Mouse (Mus musculus): ENCODE results near the gene Micu1. TPM values are rescaled to one million over a fixed set of nuclear protein-coding genes. Genes with fewer than 3 reads are reported as not detected.
"Not testable (repeated sequence)": the region's sequence is repeated elsewhere in the genome, so short reads cannot be mapped to it uniquely, and the experiment has no call there.

The Micu1 gene
- 10 to 100 TPM; 59.2 to 67.9 TPM for total RNA-seq (2021)
- long read RNA-seq, experiment 1, transcript Micu1-204 (12 exons, 2,442 nt): major isoform, 116 of 128 reads
- long read RNA-seq, experiment 1, partial matches to known transcripts: 2 of 128 reads
- long read RNA-seq, experiment 1, other reads (novel, unspliced or antisense): 7 of 128 reads
- long read RNA-seq, experiment 2, transcript Micu1-204 (12 exons, 2,442 nt): major isoform, 200 of 227 reads
- long read RNA-seq, experiment 2, partial matches to known transcripts: 14 of 227 reads
- long read RNA-seq, experiment 2, other reads (novel, unspliced or antisense): 10 of 227 reads

DNA sequence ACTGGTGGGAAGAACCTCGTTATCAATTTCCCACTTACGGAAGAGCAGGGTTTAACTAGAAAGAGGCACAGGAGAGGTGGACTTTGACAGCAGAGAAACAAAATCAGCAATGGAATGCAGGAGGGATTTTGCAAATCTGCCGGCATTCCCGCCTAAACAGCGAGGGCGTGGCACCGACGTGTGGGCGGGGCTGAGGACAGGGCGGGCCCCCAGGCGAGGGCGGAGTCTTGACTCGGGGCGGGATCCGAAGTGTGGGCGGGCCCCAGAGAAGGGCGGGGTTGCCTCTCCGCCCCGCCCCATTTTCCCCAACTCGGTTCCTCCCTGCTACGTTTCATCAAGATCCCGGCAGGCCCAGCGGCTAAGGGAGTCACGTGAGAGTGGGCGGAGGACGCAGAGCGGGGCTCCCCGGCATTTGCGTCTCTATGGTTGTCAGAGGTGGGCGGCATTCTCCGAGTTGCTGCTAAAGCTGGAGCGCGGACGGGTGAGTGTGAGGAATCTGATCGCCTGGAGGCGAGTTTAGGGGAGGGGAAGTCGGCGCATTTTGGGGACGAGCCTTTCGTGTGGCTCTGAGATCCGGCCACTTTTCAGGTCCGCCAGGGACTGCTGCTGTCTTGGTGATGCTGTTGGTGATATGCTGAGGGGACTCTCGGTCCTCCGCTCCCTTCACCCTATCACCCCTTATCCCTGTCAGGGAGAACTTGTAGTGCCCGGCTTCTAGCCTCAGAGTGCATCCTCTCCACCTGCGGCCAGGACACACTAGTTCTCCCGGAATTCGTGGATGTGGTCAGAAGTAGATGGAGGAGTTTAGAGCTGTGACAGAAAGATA, at the start of gene Micu1:
Micu1 (plus strand) TSS at position 271 of the 826 bp plus-strand sequence.
- DNase-seq (ENCODE audit: low spot score in 2 of 2): peak; percentile 96

DNA sequence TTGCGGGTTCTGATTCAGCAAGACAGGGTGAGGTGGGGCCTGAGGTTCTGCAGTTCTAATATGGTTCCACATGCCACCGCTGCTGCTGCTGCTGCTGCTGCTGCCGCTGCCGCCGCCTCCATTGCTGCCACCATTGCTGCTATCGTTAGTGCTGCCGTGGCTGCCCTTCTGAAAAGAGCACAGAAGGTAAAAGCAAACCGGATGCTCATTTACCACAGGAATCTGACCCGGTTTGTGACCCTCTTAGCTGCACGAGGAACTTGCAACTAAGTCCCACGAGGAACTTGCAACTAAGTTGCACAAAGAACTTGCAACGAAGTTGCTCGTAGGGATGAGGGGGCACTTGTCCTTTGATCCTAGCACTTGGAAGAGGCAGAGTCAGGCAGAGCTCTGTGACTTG, 45.5 kb upstream of the Micu1 start:
- DNase-seq (ENCODE audit: low spot score in 2 of 2): no peak

- no peak for DNase-seq (ENCODE audit: low spot score in 2 of 2)
These were observed 37.5 kb upstream of the Micu1 start for GRCm38 (mm10) chr10:59664765-59665164.

- DNase-seq (ENCODE audit: low spot score in 2 of 2): no peak
These were observed 36.6 kb upstream of the Micu1 start for GRCm38 (mm10) chr10:59665503-59666291.

DNA sequence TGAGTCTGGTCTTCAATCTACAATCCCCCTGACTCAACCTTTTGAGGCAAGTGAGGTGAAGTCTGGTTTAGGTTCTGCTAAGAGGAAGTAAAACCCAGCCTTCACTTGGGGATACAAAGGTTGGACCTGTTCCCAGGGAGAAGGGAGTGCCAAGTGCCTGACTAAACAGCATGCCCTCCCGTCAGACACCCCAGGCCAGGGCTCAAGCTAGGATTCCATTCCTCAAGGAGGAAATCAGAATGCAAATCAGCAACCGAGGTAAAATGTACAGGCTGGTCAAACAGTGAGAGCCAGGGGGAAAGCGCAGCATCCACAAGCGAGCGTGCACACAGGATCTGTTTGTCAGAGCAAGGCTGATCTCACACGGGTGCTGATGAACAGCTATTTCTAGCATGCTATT, 34.9 kb upstream of the Micu1 start:
- no peak for DNase-seq (ENCODE audit: low spot score in 2 of 2)

DNA sequence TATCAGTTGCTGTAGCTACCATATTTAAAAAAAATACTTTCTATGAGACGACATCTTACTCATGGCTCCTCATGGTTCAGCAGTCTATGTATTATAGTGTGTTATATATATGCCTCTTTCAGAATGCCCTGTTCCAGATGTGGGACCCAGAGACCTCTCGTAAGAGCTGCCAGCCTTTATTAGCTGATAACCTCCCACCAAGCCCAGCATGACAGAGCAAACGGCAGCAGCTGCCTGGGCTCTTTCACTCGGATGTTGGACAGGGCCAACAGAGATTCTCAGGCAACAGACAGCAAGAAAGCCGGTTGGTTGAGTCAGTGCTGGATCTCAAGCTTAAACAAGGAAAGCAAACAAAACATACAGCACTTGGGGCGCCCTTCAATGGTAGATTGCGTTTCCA, 33.8 kb upstream of the Micu1 start:
- DNase-seq (ENCODE audit: low spot score in 2 of 2): no peak

- no peak for DNase-seq (ENCODE audit: low spot score in 2 of 2)
These were observed 24.4 kb upstream of the Micu1 start for GRCm38 (mm10) chr10:59677836-59678235.

- no peak for DNase-seq (ENCODE audit: low spot score in 2 of 2)
These were observed 23.1 kb upstream of the Micu1 start for GRCm38 (mm10) chr10:59679189-59679588.

DNA sequence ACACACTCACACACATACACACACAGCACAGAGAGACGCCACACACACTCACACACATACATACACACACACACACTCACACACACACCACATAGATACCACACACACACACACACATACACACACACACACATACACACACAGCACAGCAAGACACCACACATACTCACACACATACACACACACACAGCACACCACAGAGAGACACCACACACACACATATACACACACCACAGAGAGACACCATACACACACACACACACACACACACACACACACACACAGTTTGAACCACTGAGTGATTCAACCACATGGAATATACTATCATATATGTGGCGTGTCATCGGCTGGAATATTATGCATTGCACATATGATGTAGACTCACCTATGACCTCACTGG, 16.7 kb upstream of the Micu1 start:
- not testable (repeated sequence) for DNase-seq (ENCODE audit: low spot score in 2 of 2)

DNA sequence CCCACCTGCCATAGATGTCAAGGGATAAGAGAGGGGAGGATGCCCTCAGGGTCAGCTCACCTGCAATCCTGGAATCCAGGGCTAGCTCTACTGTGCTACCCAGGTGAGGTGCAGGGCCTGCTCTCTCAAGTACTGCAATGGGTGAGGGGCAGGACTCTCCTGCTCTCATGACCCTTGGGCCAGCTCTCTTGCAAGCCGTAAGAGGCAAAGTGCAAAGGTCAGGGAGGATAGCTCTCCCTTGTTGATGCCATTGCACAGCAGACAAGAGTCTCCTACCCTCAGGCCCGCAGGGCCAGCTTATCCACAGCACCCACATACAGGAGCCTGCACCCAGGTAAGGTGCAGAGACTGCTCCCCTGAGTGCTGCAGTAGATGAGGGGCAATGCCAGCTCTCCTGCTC, 15.2 kb upstream of the Micu1 start:
- no peak for DNase-seq (ENCODE audit: low spot score in 2 of 2)

DNA sequence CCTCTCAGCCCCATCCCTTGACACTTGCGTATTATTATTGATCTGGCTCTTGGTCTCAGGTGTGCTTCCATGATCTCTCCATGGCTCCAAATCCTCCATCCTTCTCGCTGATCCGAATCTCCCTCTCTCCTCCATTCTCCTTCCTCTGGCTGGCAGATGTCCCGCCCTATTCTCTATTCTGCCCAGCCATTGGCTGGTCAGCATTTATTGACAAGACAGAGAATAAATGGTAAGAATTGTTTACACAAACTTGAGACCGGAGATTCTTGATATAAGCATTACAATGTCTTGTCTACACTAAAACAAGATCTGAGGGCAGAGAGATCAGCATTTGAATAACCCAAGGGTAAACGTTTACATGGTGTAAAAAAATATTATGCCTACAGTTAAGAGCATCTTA, 12.4 kb upstream of the Micu1 start:
- no peak for DNase-seq (ENCODE audit: low spot score in 2 of 2)

GRCm38 (mm10) chr10:59692441-59692840, 9.8 kb upstream of the Micu1 start:
- no peak for DNase-seq (ENCODE audit: low spot score in 2 of 2)

- no peak for DNase-seq (ENCODE audit: low spot score in 2 of 2)
These were observed 8.2 kb upstream of the Micu1 start for GRCm38 (mm10) chr10:59694104-59694503.

- DNase-seq (ENCODE audit: low spot score in 2 of 2): no peak
These were observed 2.8 kb upstream of the Micu1 start for GRCm38 (mm10) chr10:59699516-59699915.

DNA sequence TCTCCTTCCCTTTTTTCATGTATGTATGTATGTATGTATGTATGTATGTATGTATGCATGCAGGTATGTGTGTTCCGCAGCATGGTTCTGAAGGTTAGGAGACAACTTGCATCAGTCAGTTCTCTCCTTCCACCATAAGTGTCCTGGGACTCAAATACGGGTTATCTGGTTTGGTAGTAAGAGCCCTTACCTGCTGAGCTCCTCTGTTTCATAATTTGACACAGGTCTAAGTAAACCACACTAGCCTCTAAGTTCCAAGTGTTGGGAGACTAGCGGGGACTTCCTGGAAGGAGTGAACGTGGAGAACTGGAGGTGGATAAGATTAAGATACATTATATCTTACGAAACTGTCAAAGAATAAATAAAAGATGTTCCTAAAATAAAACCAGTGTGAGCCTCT, 472 bp upstream of the Micu1 start:
- no peak for DNase-seq (ENCODE audit: low spot score in 2 of 2)

GRCm38 (mm10) chr10:59703060-59703760, 933 bp downstream of the Micu1 start:
- no peak for DNase-seq (ENCODE audit: low spot score in 2 of 2)

DNA sequence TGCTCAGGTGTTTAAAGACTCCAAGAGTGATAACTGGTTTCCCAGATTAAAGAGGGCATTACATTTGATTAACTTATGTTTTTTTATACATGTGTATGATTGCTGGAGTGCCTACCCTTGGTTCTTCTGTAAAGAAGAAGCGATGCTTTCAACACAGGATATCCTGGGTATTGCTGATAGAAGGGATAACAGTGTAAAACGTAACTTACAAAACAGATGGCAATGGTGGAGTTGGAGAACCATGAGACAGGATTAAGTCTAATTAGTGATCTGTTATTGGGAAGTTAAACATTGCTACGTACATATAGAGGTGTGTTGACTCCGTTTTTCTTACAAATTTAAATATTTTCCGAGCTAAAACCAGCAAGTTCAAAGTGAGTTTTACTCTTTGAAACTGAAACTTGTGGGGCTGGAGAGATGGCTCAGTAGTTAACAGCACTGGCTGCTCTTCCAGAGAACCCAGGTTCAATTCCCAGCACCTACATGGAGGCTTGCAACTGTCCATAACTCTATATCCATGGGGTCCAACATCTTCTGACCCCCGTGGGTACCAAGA, 4.8 kb downstream of the Micu1 start:
- no peak for DNase-seq (ENCODE audit: low spot score in 2 of 2)

DNA sequence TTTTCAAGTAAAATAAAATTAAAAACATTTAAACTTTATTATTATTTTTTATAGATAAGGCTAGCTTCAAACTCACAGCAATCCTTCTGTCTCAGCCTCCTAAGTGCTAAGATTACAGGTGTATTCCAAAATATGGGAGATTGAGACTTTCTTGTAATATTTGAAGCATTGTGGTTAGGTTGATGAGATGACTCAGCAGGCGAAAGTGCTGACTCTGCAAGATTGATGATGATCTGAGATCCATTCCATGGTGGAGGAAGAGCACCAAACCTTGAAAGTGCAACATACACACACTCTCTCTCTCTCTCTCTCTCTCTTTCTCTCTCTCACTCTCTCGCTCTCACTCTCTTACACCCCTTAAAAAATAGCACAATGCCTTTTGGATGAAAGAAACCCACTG, 5.3 kb downstream of the Micu1 start:
- DNase-seq (ENCODE audit: low spot score in 2 of 2): no peak

GRCm38 (mm10) chr10:59709281-59709680, 7.0 kb downstream of the Micu1 start:
- peak in 1 of 2 experiments; percentile 26 for DNase-seq (ENCODE audit: low spot score in 2 of 2)

DNA sequence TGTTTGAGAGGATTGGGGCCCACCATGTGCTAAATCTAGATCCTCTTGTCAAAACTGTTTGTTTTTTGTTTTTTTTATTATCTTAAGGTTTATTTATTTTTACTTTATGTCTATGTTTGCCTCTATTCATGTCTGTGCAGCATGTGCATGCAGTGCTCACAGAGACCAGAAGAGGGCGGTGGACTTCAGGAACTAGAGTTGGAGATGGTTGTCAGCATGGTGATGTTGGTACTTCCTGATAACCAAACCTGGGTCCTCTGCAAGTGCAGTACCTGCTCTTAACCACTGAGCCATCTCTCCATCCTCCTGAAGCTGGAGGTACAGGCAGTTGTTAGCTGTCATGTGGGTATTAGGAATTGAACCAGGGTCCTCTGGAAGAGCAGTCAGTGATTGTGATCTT, 8.0 kb downstream of the Micu1 start:
- DNase-seq (ENCODE audit: low spot score in 2 of 2): no peak

GRCm38 (mm10) chr10:59712062-59712461, 9.8 kb downstream of the Micu1 start:
- no peak for DNase-seq (ENCODE audit: low spot score in 2 of 2)

All from adrenal gland, adult 18-20 months (tissue).